Mouse (Mus musculus) hindlimb bud, embryonic 11.5 days (tissue): ENCODE measurements around the gene Rad23a.
"Not testable (repeated sequence)": the region's sequence is repeated elsewhere in the genome, so short reads cannot be mapped to it uniquely, and the experiment has no call there.

ENCODE experiments used
- DNase-seq: peaks from one replicate; pipeline ENCODE4 v3.0.0-alpha.2; 2012; ENCODE audit warnings: low read depth, low spot score; ENCODE audit errors: extremely low spot score

The Rad23a gene

GRCm38 (mm10) chr8:84841514-84841913 lies 1.0 kb upstream of the Rad23a start:
- no peak for DNase-seq

- no peak for DNase-seq
Observed at GRCm38 (mm10) chr8:84839875-84840247, 604 bp downstream of the Rad23a start.

- DNase-seq = no peak
Observed at GRCm38 (mm10) chr8:84839411-84839810, 1.1 kb downstream of the Rad23a start.

- no peak for DNase-seq
Observed at GRCm38 (mm10) chr8:84838513-84838912, 2.0 kb downstream of the Rad23a start.

GRCm38 (mm10) chr8:84837912-84838470 lies 2.5 kb downstream of the Rad23a start:
- DNase-seq = no peak

- DNase-seq = no peak
Observed at GRCm38 (mm10) chr8:84837149-84837911, 3.1 kb downstream of the Rad23a start.

GRCm38 (mm10) chr8:84834866-84835855 lies 5.3 kb downstream of the Rad23a start:
- no peak for DNase-seq

GRCm38 (mm10) chr8:84834002-84834865 lies 6.2 kb downstream of the Rad23a start:
- DNase-seq = no peak

- DNase-seq = no peak
Observed at GRCm38 (mm10) chr8:84832759-84833742, 7.4 kb downstream of the Rad23a start.

GRCm38 (mm10) chr8:84832034-84832717 lies 8.3 kb downstream of the Rad23a start:
- DNase-seq = no peak

GRCm38 (mm10) chr8:84831490-84831889 lies 9.0 kb downstream of the Rad23a start, which contains the start of gene Gadd45gip1:
Gadd45gip1 (plus strand) TSS chr8:84831522.
- no peak for DNase-seq

GRCm38 (mm10) chr8:84826518-84826917 lies 13.9 kb downstream of the Rad23a start:
- not testable (repeated sequence) for DNase-seq

GRCm38 (mm10) chr8:84825636-84826035 lies 14.8 kb downstream of the Rad23a start:
- no peak for DNase-seq

GRCm38 (mm10) chr8:84823653-84824052 lies 16.8 kb downstream of the Rad23a start:
- DNase-seq = no peak

GRCm38 (mm10) chr8:84822723-84823122 lies 17.7 kb downstream of the Rad23a start, which contains the start of gene Dand5:
Dand5 (minus strand) TSS chr8:84822823.
- no peak for DNase-seq

GRCm38 (mm10) chr8:84816117-84816516 lies 24.3 kb downstream of the Rad23a start:
- DNase-seq = no peak

GRCm38 (mm10) chr8:84815547-84815946 lies 24.9 kb downstream of the Rad23a start:
- no peak for DNase-seq

GRCm38 (mm10) chr8:84814555-84815441 lies 25.7 kb downstream of the Rad23a start:
- DNase-seq = no peak
